Mouse (Mus musculus) CH12.LX (cell line): Measurements from ENCODE around the gene Cacna1a. TPM values are rescaled to one million over a fixed set of nuclear protein-coding genes. Genes with fewer than 3 reads are reported as not detected.

Experiments used
- DNase-seq: peaks from one replicate; pipeline ENCODE4 v3.0.0-alpha.2; 2013; ENCODE audit errors: extremely low read depth
- H3K27ac ChIP-seq: 2 replicates; pipeline ENCODE4 v1.5.1; 2012; ENCODE audit warnings: low read depth, mild to moderate bottlenecking, control low read depth, moderate library complexity; ENCODE audit not compliant: insufficient read depth
- H3K27me3 ChIP-seq: replicated peaks from 2 replicates; pipeline ENCODE3; 2012; ENCODE audit warnings: inconsistent platforms
- H3K36me3 ChIP-seq, 2 experiments: replicated peaks in 1 of 2; 2 replicates each; pipeline versions ENCODE3 to v1.6.1; 2012; ENCODE audit warnings: inconsistent platforms in 1 of 2, low read length in 1 of 2, mild to moderate bottlenecking in 1 of 2, mixed read lengths in 1 of 2, moderate library complexity in 1 of 2; ENCODE audit not compliant: control insufficient read depth in 1 of 2, insufficient read depth in 1 of 2
- H3K4me1 ChIP-seq, 2 experiments: 2 replicates each; pipeline ENCODE4 v1.6.1; 2012; ENCODE audit warnings: inconsistent platforms in 1 of 2, moderate library complexity in 1 of 2; ENCODE audit not compliant: insufficient read depth in 2 of 2, control insufficient read depth in 1 of 2
- H3K4me2 ChIP-seq: 2 replicates; pipeline ENCODE4 v1.6.1; 2012; ENCODE audit warnings: low read depth, mild to moderate bottlenecking, control low read depth; ENCODE audit not compliant: poor library complexity, insufficient read depth, severe bottlenecking
- H3K4me3 ChIP-seq, 3 experiments: fragments of 150-350 bp in 1 of 3; sonication (generic) in 1 of 3; replicated peaks in 1 of 3; 2 replicates each; pipeline versions ENCODE3 to v1.5.1; 2011 to 2012; ENCODE audit warnings: low read depth in 2 of 3, low read length in 2 of 3, mild to moderate bottlenecking in 2 of 3, moderate library complexity in 2 of 3, control low read depth in 1 of 3, improper control_type of control experiment in 1 of 3, inconsistent platforms in 1 of 3, mixed read lengths in 1 of 3; ENCODE audit not compliant: poor library complexity in 1 of 3
- H3K79me2 ChIP-seq: replicated peaks from 2 replicates; pipeline ENCODE4 v1.6.1; 2012; ENCODE audit warnings: mild to moderate bottlenecking, moderate library complexity; ENCODE audit not compliant: control insufficient read depth, poor library complexity, insufficient read depth, severe bottlenecking; ENCODE audit errors: extremely low read depth
- H3K9ac ChIP-seq: 2 replicates; pipeline ENCODE4 v1.6.1; 2012; ENCODE audit warnings: low read depth, mild to moderate bottlenecking, control low read depth, moderate library complexity; ENCODE audit not compliant: insufficient read depth
- H3K9me3 ChIP-seq: replicated peaks from 2 replicates; pipeline ENCODE3; 2012; ENCODE audit warnings: low read length, inconsistent platforms, mixed read lengths
- BHLHE40 ChIP-seq: IDR thresholded peaks from 2 replicates; pipeline ENCODE4 v1.6.1; 2011; ENCODE audit warnings: mild to moderate bottlenecking, low read depth, low read length, improper control_type of control experiment
- CHD1 ChIP-seq: IDR thresholded peaks from 2 replicates; pipeline ENCODE4 v1.6.1; 2012; ENCODE audit warnings: low read depth, low read length, improper control_type of control experiment, inconsistent platforms
- CHD2 ChIP-seq: IDR thresholded peaks from 2 replicates; pipeline ENCODE4 v1.6.1; 2011; ENCODE audit warnings: low read length, improper control_type of control experiment
- E2F4 ChIP-seq: IDR thresholded peaks from 2 replicates; pipeline ENCODE4 v1.6.1; 2011; ENCODE audit warnings: low read depth, low read length, improper control_type of control experiment; ENCODE audit not compliant: insufficient replicate concordance
- EP300 ChIP-seq: IDR thresholded peaks from 2 replicates; pipeline ENCODE4 v1.6.1; 2011; ENCODE audit warnings: low read length, improper control_type of control experiment
- GABPA ChIP-seq: IDR thresholded peaks from 2 replicates; pipeline ENCODE4 v1.6.1; 2012; ENCODE audit warnings: low read depth, low read length, improper control_type of control experiment, inconsistent platforms; ENCODE audit not compliant: insufficient replicate concordance
- HCFC1 ChIP-seq: IDR thresholded peaks from 2 replicates; pipeline ENCODE4 v1.6.1; 2012; ENCODE audit warnings: low read depth, mild to moderate bottlenecking, inconsistent platforms, low read length, improper control_type of control experiment
- JUN ChIP-seq: IDR thresholded peaks from 2 replicates; pipeline ENCODE4 v1.6.1; 2011; ENCODE audit warnings: low read depth, mild to moderate bottlenecking, low read length, improper control_type of control experiment, moderate library complexity; ENCODE audit not compliant: insufficient read depth
- KAT2A ChIP-seq: IDR thresholded peaks from 2 replicates; pipeline ENCODE4 v1.6.1; 2012; ENCODE audit warnings: low read length, improper control_type of control experiment, inconsistent platforms; ENCODE audit not compliant: insufficient replicate concordance
- MAFK ChIP-seq: IDR thresholded peaks from 2 replicates; pipeline ENCODE4 v1.6.1; 2011; ENCODE audit warnings: low read length, improper control_type of control experiment; ENCODE audit not compliant: insufficient replicate concordance
- MAZ ChIP-seq: IDR thresholded peaks from 2 replicates; pipeline ENCODE4 v1.6.1; 2012; ENCODE audit warnings: low read depth, mild to moderate bottlenecking, inconsistent platforms, low read length, improper control_type of control experiment, moderate library complexity
- MEF2A ChIP-seq: IDR thresholded peaks from 2 replicates; pipeline ENCODE4 v1.6.1; 2014; ENCODE audit warnings: low read depth, mild to moderate bottlenecking, inconsistent platforms, low read length, improper control_type of control experiment, borderline replicate concordance
- MXI1 ChIP-seq: IDR thresholded peaks from 2 replicates; pipeline ENCODE4 v1.6.1; 2011; ENCODE audit warnings: mild to moderate bottlenecking, low read depth, low read length, improper control_type of control experiment
- NRF1 ChIP-seq: IDR thresholded peaks from 2 replicates; pipeline ENCODE4 v1.6.1; 2014; ENCODE audit warnings: low read depth, mild to moderate bottlenecking, inconsistent platforms, low read length, improper control_type of control experiment, moderate library complexity
- PAX5 ChIP-seq: IDR thresholded peaks from 2 replicates; pipeline ENCODE4 v1.6.1; 2012; ENCODE audit warnings: low read length, inconsistent platforms, mixed read lengths
- POLR2A ChIP-seq: IDR thresholded peaks from 2 replicates; pipeline ENCODE4 v1.6.1; 2011; ENCODE audit warnings: low read depth, mild to moderate bottlenecking, improper control_type of control experiment, low read length
- POLR2AphosphoS2 ChIP-seq: IDR thresholded peaks from 2 replicates; pipeline ENCODE4 v1.6.1; 2011; ENCODE audit warnings: low read depth, low read length, improper control_type of control experiment
- SIN3A ChIP-seq: IDR thresholded peaks from 2 replicates; pipeline ENCODE4 v1.6.1; 2012; ENCODE audit warnings: low read length, improper control_type of control experiment, inconsistent platforms
- SMC3 ChIP-seq: IDR thresholded peaks from 2 replicates; pipeline ENCODE4 v1.6.1; 2011; ENCODE audit warnings: low read depth, low read length, improper control_type of control experiment
- TCF12 ChIP-seq: IDR thresholded peaks from 2 replicates; pipeline ENCODE4 v1.6.1; 2014; ENCODE audit warnings: low read depth, mild to moderate bottlenecking, inconsistent platforms, low read length, improper control_type of control experiment
- UBTF ChIP-seq: IDR thresholded peaks from 2 replicates; pipeline ENCODE4 v1.6.1; 2012; ENCODE audit warnings: low read depth, mild to moderate bottlenecking, inconsistent platforms, low read length, improper control_type of control experiment, moderate library complexity
- USF2 ChIP-seq: conservative IDR thresholded peaks from 2 replicates; pipeline ENCODE4 v1.6.1; 2011; ENCODE audit warnings: low read depth, low read length, improper control_type of control experiment
- ZKSCAN1 ChIP-seq: IDR thresholded peaks from 2 replicates; pipeline ENCODE4 v1.6.1; 2012; ENCODE audit warnings: low read depth, inconsistent platforms, low read length, improper control_type of control experiment, borderline replicate concordance
- ZMIZ1 ChIP-seq: IDR thresholded peaks from 2 replicates; pipeline ENCODE4 v1.6.1; 2012; ENCODE audit warnings: low read depth, mild to moderate bottlenecking, inconsistent platforms, low read length, improper control_type of control experiment
- dilution Hi-C: fragments of 300-500 bp; cut with MboI; formaldehyde crosslinking; loops from 2 replicates; pipeline ENCODE4 v1.14.3; 2020; ENCODE audit warnings: low sequenced_read_pairs; ENCODE audit not compliant: extremely low pct_unique_long_range_greater_than_20kb, extremely low pct_ligation_motif_present
- in situ Hi-C: fragments of 300-500 bp; cut with MboI; formaldehyde crosslinking; loops from 3 replicates; pipeline ENCODE4 v1.14.3; 2019; ENCODE audit warnings: low sequenced_read_pairs, low pct_ligation_motif_present, low pct_unique_long_range_greater_than_20kb, mixed read lengths
- polyA plus RNA-seq: library from polyadenylated mRNA; unstranded; fragments of >175 nt; gene quantifications from 2 replicates; pipeline ENCODE4 v1.2.1, GENCODE M21; 2012; ENCODE audit warnings: low read depth; ENCODE audit not compliant: insufficient read length
- total RNA-seq, 2 experiments: library from RNA; depleted of rRNA; stranded (reverse); fragments of 300-350 nt in 1 of 2; fragments of >200 nt in 1 of 2; gene quantifications; 2 replicates each; pipeline ENCODE4 v1.2.3; 2012 to 2014

Cacna1a gene
- total and polyA plus RNA-seq, 3 experiments: 2.6 to 9.4 (median 6.9) TPM

DNA sequence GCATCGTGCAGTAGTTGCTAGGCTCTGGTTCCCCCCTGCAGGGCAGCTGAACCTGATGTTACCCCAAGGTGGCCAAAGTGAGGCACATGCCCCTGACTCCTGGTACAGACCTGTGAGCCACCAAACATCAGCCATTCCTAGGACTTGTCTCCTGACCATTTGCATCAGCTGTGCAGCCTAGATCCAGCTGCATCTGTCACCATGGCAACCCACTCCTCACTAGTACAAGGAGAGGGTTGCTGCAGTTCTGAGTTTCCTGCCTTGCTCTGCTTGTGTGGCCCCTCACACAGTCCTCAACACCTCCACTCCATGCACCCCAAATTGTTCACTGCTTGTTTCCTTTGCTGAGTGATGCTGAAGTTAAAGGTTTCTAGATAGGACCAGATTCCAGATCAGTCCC lies 175.8 kb downstream of the Cacna1a start:
- Histone ChIP-seq H3K4me2 (no peak overlapping the region), H3K4me1 (peaks cover 0 to 5% of the 10 kb centered on the region in 2 experiments; a peak in 1 of 4 replicates), H3K4me3 (no peak overlapping the region)
- dilution Hi-C loops: no loop called here
- DNase-seq: no peak
- in situ Hi-C loops: loop anchor here (5.0 kb wide), 1 partner anchor 187 kb away; no protein-coding TSS in a partner anchor
- TF ChIP-seq CHD2 (no peak), PAX5 (no peak), MEF2A (no peak), ZMIZ1 (no peak), TCF12 (no peak), CHD1 (no peak), EP300 (no peak), BHLHE40 (no peak), MXI1 (no peak), MAZ (no peak), UBTF (no peak), KAT2A (no peak), MAFK (no peak)
- TF ChIP-seq, all 38 proteins: peak for 0
- Histone ChIP-seq H3K36me3 (no peaks in the 10 kb centered on the region), H3K9me3 (no peaks in the 10 kb centered on the region), H3K27me3 (peaks cover 68% of the 10 kb centered on the region), H3K79me2 (no peaks in the 10 kb centered on the region), H3K27ac (no peak overlapping the region), H3K9ac (no peak overlapping the region)

DNA sequence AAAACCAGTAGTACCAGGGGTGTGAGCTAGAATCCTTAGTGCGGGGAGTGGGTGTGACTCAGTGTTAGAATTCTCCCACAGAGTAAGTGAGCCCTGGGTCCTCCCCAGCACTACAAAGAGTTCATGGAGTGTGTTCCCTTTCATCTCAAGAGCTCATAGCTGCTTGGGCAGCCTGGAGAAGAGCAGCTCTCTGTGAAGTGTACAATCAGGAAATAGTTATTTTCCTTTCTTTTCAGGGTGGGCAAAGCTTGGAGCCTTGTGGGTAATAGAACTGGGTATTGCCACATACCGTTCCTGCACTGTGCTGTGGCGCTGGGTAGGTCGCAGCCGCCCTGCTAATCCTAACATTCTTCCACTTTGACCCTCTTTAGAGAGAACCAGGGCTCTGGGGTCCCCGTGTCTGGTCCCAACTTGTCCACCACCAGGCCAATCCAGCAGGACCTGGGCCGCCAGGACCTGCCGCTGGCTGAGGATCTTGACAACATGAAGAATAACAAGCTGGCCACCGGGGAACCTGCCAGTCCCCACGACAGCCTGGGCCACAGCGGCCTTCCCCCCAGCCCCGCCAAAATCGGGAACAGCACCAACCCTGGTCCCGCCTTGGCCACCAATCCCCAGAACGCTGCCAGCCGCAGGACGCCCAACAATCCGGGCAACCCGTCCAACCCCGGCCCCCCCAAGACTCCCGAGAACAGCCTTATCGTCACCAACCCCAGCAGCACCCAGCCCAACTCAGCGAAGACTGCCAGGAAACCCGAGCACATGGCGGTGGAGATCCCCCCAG lies 177.5 kb downstream of the Cacna1a start:
- Histone ChIP-seq H3K4me3 (no peak overlapping the region), H3K4me1 (peaks cover 0 to 5% of the 10 kb centered on the region in 2 experiments; a peak in 1 of 4 replicates)

More for the DNA sequence above, 177.5 kb downstream of the Cacna1a start:
- no peaks in the 10 kb centered on the region for H3K36me3 ChIP-seq
- no peak overlapping the region for H3K9ac ChIP-seq
- TF ChIP-seq JUN (no peak), POLR2AphosphoS2 (no peak), CHD1 (no peak), E2F4 (no peak), MAZ (no peak), PAX5 (no peak), SIN3A (no peak), SMC3 (no peak), POLR2A (no peak), GABPA (no peak), MAFK (no peak), NRF1 (no peak), TCF12 (no peak), HCFC1 (no peak), ZKSCAN1 (no peak), KAT2A (no peak), USF2 (no peak)
- peaks cover 70% of the 10 kb centered on the region for H3K27me3 ChIP-seq
- no peak overlapping the region for H3K27ac ChIP-seq
- no peak overlapping the region for H3K4me2 ChIP-seq
- dilution Hi-C loops (no loop called here), in situ Hi-C loops (no loop called here)
- no peaks in the 10 kb centered on the region for H3K79me2 ChIP-seq
- no peak for DNase-seq
- peaks cover 2% of the 10 kb centered on the region for H3K9me3 ChIP-seq
